Mouse (Mus musculus) lung, embryonic 16.5 days (tissue): ENCODE measurements around the gene Megf8. TPM values are rescaled to one million over a fixed set of nuclear protein-coding genes. Genes with fewer than 3 reads are reported as not detected.
A peak's percentile ranks its signal among the peaks of the same experiment; 100 is the strongest.

Experiments
- ATAC-seq: fragments of 200-750 bp; cut with Nextera tagmentation; 2 replicates; pipeline ENCODE4 v1.8.0; 2017; ENCODE audit warnings: low read depth, mild to moderate bottlenecking, moderate library complexity
- H3K27ac ChIP-seq: fragments of 300-500 bp; sonication (generic); 2 replicates; pipeline ENCODE4 v1.5.1; 2014; ENCODE audit warnings: mild to moderate bottlenecking, control low read depth, low read length
- H3K27me3 ChIP-seq: fragments of 300-500 bp; sonication (generic); 2 replicates; pipeline ENCODE4 v1.6.1; 2014; ENCODE audit warnings: low read depth, low read length, mixed read lengths; ENCODE audit not compliant: control insufficient read depth, insufficient read depth
- H3K36me3 ChIP-seq: fragments of 300-500 bp; sonication (generic); 2 replicates; pipeline ENCODE4 v1.6.1; 2014; ENCODE audit warnings: low read length; ENCODE audit not compliant: control insufficient read depth, insufficient read depth
- H3K4me1 ChIP-seq: fragments of 300-500 bp; sonication (generic); replicated peaks from 2 replicates; pipeline ENCODE4 v1.6.1; 2014; ENCODE audit warnings: low read length, mixed read lengths; ENCODE audit not compliant: control insufficient read depth, insufficient read depth
- H3K4me2 ChIP-seq: fragments of 300-500 bp; sonication (generic); 2 replicates; pipeline ENCODE4 v1.6.1; 2014; ENCODE audit warnings: low read depth, low read length, control low read depth
- H3K4me3 ChIP-seq: fragments of 300-500 bp; sonication (generic); 2 replicates; pipeline ENCODE4 v1.5.1; 2014; ENCODE audit warnings: mild to moderate bottlenecking, low read length, control low read depth
- H3K9ac ChIP-seq: fragments of 300-500 bp; sonication (generic); 2 replicates; pipeline ENCODE4 v1.6.1; 2014; ENCODE audit warnings: low read length, control low read depth
- H3K9me3 ChIP-seq: fragments of 300-500 bp; sonication (generic); 2 replicates; pipeline ENCODE4 v1.6.1; 2016; ENCODE audit warnings: low read length; ENCODE audit not compliant: control insufficient read depth
- WGBS: fragments of 180-500 bp; shearing (Covaris S2); extraction: QIAGEN DNeasy Blood & Tissue Kit; methylation state at CpG from one replicate; pipeline ENCODE4 v1.1.7; 2014; 5-methylcytosine and 5-hydroxymethylcytosine counted together
- polyA plus RNA-seq: library from polyadenylated mRNA; unstranded; fragments of >200 nt; fragmentation: Nextera tagmentation; extraction: Ambion mirVana; gene quantifications from 2 replicates; pipeline ENCODE4 v1.2.1, GENCODE M21; 2015

The Megf8 gene
- polyA plus RNA-seq, 1 experiment from 2014 or later, result 12.1 TPM

DNA sequence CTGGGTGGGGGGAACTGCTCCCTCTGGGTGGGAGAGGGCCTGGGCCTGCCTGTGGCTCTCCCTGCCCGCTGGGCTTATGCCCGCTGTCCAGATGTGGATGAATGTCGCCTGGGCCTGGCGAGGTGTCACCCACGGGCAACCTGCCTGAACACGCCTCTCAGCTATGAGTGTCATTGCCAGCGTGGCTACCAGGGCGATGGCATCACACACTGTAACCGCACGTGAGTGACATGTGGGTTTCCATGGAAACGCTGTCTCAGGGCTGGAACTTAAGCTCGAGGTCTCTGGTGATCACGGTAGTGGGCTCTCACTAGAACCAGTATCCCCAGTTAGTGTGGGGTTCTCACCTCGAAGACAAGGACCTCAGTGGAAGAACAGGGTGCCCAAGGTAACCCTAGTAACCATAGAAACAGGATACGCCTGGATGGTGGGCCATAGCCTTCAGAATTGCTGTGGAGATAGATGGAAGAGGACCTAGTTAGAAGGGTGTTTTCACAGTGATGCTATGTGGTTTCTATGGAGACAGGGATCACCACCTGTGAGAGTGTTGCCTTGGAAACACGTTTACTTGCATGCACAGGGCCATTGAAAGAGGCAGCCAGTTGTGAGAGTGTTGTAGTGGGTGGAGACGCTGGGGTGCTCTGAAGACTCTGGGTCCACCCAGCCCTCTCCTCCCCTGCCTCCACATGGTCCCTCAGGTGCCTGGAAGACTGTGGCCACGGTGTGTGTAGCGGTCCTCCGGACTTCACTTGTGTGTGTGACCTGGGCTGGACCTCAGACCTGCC is 24.2 kb downstream of the Megf8 start:
- Histone ChIP-seq H3K9ac (no peak overlapping the region), H3K4me3 (no peak overlapping the region), H3K9me3 (no peaks in the 10 kb centered on the region), H3K27ac (no peak overlapping the region), H3K36me3 (peaks cover 2% of the 10 kb centered on the region; the same call in 1 of the 2 replicates), H3K27me3 (no peaks in the 10 kb centered on the region), H3K4me2 (no peak overlapping the region), H3K4me1 (no peaks in the 10 kb centered on the region)
- 76% methylated on average over 20 of the region's 20 CpGs for WGBS
- ATAC-seq, result no peak

DNA sequence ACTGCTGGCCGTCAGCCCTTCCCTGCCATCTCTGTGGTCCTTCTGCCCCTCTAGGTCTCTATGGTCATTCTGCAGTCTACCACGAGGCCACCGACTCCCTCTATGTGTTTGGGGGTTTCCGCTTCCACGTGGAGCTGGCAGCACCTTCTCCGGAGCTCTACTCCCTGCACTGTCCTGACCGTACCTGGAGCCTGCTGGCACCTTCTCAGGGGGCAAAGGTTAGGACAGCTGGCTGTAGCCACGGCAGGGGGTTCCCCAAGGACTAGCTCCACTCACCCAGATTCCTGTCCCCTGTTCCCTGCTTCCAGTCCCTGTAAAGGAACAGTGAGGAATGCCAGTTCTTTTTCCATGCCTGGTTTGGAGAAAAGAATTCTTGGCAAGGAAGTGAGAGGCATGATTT is 31.9 kb downstream of the Megf8 start:
- peaks cover 3% of the 10 kb centered on the region; the same call in 1 of the 2 replicates for H3K9me3 ChIP-seq
- ATAC-seq, result no peak
- 82% methylated on average over 8 of the region's 8 CpGs for WGBS
- no peak overlapping the region for H3K27ac ChIP-seq
- H3K36me3 ChIP-seq, result peaks cover 23% of the 10 kb centered on the region
- no peaks in the 10 kb centered on the region for H3K4me1 ChIP-seq
- H3K4me3 ChIP-seq, result no peak overlapping the region
- H3K4me2 ChIP-seq, result no peak overlapping the region
- no peaks in the 10 kb centered on the region for H3K27me3 ChIP-seq
- H3K9ac ChIP-seq, result no peak overlapping the region

DNA sequence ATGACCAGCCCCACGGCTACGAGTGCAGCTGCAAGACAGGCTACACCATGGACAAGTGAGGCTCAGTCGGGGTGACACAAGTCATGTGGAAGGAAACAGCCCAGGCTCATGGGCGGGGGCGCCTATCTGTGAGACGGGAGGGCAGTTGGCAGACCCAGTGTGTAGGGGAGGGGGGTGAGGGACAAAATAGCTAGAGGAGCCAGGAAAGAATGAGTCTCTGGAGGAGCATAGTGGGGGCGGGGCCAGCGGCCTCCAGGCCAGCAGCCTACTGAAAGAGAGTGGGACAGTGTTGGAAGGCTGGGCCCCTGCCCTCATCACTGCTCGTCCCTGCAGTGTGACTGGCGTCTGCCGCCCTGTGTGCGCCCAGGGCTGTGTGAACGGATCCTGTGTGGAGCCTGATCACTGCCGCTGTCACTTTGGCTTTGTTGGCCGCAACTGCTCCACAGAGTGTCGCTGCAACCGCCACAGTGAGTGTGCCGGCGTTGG is 41.8 kb downstream of the Megf8 start:
- peak; percentile 23; the same call in 1 of the 2 replicates for ATAC-seq
- 77% methylated on average over 19 of the region's 19 CpGs for WGBS
- H3K4me1 ChIP-seq, result no peaks in the 10 kb centered on the region
- H3K36me3 ChIP-seq, result peaks cover 16% of the 10 kb centered on the region
- no peak overlapping the region for H3K9ac ChIP-seq
- no peak overlapping the region for H3K4me2 ChIP-seq
- H3K4me3 ChIP-seq, result no peak overlapping the region
- H3K27me3 ChIP-seq, result no peaks in the 10 kb centered on the region
- H3K9me3 ChIP-seq, result no peaks in the 10 kb centered on the region
- no peak overlapping the region for H3K27ac ChIP-seq

DNA sequence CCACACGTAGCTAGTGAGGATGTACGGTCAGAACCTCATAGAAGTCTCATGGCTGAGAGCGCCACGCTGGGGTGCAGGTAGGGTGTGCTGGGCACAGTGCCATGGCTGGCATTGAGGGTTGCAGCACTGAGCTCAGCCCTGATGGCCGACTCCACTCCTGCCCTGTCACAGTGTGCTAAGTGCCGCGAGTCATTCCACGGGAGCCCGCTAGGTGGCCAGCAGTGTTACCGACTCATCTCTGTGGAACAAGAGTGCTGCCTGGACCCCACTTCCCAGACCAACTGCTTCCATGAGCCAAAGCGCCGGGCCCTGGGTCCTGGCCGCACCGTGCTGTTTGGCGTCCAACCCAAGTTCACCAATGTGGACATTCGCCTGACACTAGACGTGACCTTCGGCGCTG is 46.2 kb downstream of the Megf8 start:
- 0 out of 2 replicates have a peak, but pooled peaks have one; percentile 16 for ATAC-seq
- Histone ChIP-seq H3K4me1 (peaks cover 4% of the 10 kb centered on the region; the same call in 1 of the 2 replicates), H3K36me3 (peaks cover 10% of the 10 kb centered on the region), H3K4me2 (no peak overlapping the region), H3K27ac (no peak overlapping the region), H3K27me3 (peaks cover 11% of the 10 kb centered on the region), H3K9ac (no peak overlapping the region), H3K9me3 (no peaks in the 10 kb centered on the region), H3K4me3 (no peak overlapping the region)
- WGBS, result 85% methylated on average over 19 of the region's 19 CpGs

DNA sequence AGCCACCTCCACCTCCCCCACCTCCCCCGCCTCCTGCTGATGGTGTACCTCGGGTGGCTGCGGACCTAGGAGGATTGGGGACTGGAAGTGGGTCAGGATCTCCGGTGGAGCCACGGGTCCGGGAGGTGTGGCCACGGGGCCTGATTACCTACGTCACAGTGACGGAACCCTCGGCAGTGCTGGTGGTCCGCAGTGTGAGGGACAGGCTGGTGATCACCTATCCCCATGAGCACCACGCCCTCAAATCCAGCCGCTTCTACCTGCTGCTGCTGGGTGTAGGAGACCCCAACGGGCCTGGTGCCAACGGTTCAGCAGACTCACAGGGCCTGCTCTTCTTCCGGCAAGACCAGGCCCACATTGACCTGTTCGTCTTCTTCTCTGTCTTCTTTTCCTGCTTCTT is 46.7 kb downstream of the Megf8 start:
- 90% methylated on average over 17 of the region's 17 CpGs for WGBS
- H3K4me2 ChIP-seq, result no peak overlapping the region
- peaks cover 4% of the 10 kb centered on the region; the same call in 1 of the 2 replicates for H3K4me1 ChIP-seq
- no peak overlapping the region for H3K4me3 ChIP-seq
- H3K27ac ChIP-seq, result no peak overlapping the region
- H3K27me3 ChIP-seq, result peaks cover 15% of the 10 kb centered on the region
- no peaks in the 10 kb centered on the region for H3K9me3 ChIP-seq
- H3K9ac ChIP-seq, result no peak overlapping the region
- ATAC-seq, result no peak
- H3K36me3 ChIP-seq, result peaks cover 10% of the 10 kb centered on the region

DNA sequence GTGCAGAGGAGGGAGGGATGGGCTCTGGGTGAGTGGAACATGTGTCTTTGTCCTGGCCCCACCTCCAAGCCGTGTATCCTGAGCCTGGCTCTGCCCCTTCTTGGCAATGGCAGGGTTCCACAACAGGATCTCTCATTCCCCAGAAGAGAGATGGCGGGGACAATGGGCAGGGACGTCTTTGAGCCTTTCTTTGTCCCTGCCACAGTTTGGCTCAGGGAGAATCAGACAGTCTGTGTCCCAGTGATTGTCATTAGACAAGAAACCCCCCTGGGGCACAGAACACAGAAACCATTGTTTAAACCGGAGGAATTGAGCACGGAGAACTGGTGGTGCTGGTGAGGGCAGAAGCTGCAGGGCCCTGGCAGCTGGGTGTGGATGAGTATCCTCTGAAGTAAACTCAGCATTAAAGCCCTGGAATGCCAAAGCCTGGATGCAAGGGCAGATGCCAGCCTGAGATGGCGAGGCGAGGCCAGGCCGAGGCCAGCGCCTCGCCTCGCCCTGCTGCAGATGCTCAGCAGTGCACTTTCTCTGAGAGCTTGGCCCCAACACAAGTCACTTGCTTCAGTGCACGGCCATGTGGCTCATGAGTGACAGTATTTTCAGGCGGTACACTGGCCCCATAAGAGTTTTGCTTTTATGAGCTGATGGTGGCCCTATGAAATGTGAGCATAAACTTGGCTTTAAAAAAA is 49.1 kb downstream of the Megf8 start:
- Histone ChIP-seq H3K9ac (no peak overlapping the region), H3K4me1 (peaks cover 4% of the 10 kb centered on the region; the same call in 1 of the 2 replicates), H3K4me2 (no peak overlapping the region), H3K4me3 (no peak overlapping the region), H3K27ac (no peak overlapping the region), H3K27me3 (peaks cover 27% of the 10 kb centered on the region), H3K36me3 (peaks cover 6% of the 10 kb centered on the region; the same call in 1 of the 2 replicates), H3K9me3 (no peaks in the 10 kb centered on the region)
- no peak for ATAC-seq
- WGBS, result 40% methylated on average over 13 of the region's 13 CpGs

DNA sequence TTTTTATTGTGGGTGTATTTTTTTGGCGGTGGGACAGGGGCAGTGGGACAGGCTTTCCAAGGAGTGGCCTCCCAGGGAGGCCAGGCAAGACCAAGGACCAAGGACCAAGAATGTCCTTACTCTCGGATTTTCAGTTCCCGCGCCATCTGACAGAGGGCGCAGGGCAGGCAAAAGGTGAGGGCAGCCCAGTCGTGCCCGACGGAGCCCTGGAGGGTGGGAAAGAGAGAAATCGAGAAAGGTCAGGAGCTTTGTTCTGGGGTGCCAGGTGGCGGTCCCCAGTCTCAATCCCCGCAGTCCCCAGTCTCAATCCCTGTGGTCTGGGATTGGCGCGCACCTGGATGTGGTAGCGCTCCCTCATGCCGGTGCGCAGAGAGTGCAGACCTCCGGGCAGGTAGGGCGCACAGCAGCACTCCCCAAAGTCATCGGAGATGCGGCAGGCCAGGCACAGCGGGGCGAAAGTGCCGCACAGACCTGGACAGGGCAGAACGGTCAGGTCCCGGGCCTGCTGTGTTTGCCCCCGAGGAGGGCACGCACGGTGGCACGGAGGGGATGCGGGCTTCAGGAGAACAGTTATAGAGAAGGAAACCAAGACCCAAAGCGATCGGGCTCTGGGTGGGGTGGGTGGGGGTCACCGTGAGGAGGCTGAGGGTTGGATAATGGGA is 50.8 kb downstream of the Megf8 start:
- H3K4me2 ChIP-seq, result peak overlapping the region; percentile 40; the same call in 1 of the 2 replicates
- 0 out of 2 replicates have a peak, but pooled peaks have one; percentile 13 for ATAC-seq
- H3K4me3 ChIP-seq, result no peak overlapping the region

DNA sequence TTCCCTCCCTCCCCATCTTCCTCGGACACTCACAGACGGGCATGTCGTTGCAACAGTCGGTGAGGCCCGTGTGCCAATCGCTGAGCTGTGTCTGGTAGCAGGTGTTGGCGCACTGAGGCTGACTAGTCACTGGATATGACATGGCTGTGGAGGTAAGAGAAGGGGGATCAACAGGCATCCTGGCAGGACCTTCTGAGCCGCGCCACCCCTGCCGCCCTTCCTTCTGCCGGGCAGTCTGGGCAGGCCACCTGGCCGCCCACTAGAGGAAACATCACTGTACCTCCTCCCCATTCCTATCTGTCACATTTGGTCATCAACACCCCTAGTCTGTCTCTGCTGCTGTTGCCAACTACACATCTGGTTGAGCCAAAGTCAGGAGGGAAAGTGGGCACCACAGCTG is 51.4 kb downstream of the Megf8 start:
- peaks cover 4% of the 10 kb centered on the region; the same call in 1 of the 2 replicates for H3K4me1 ChIP-seq
- no peak overlapping the region for H3K9ac ChIP-seq
- 0 out of 2 replicates have a peak, but pooled peaks have one; percentile 6 for ATAC-seq
- H3K4me2 ChIP-seq, result no peak overlapping the region
- no peak overlapping the region for H3K4me3 ChIP-seq
- H3K27me3 ChIP-seq, result peaks cover 27% of the 10 kb centered on the region
- H3K36me3 ChIP-seq, result peaks cover 4% of the 10 kb centered on the region; the same call in 1 of the 2 replicates
- no peak overlapping the region for H3K27ac ChIP-seq
- 15% methylated on average over 12 of the region's 12 CpGs for WGBS
- no peaks in the 10 kb centered on the region for H3K9me3 ChIP-seq

More for the DNA sequence above, 50.8 kb downstream of the Megf8 start:
- peak overlapping the region; percentile 24 for H3K9ac ChIP-seq
- peaks cover 6% of the 10 kb centered on the region; the same call in 1 of the 2 replicates for H3K36me3 ChIP-seq
- WGBS, result 2% methylated on average over 28 of the region's 33 CpGs
- no peaks in the 10 kb centered on the region for H3K9me3 ChIP-seq
- H3K4me1 ChIP-seq, result peaks cover 4% of the 10 kb centered on the region; the same call in 1 of the 2 replicates
- no peak overlapping the region for H3K27ac ChIP-seq
- H3K27me3 ChIP-seq, result peaks cover 27% of the 10 kb centered on the region
